Mouse (Mus musculus): Measurements from ENCODE around the gene Znrf3. TPM values are rescaled to one million over a fixed set of nuclear protein-coding genes. Genes with fewer than 3 reads are reported as not detected.

Znrf3 gene
- polyA plus RNA-seq, 1 experiment, result not detected

GRCm38 (mm10) chr11:5297148-5298006, 147.3 kb downstream of the Znrf3 start:
- H3K27ac ChIP-seq (ENCODE audit: insufficient read depth, low read depth, low read length), result 0 out of 2 replicates have a peak overlapping the region, but pooled peaks have one; percentile 31
- 15% methylated on average over 13 of the region's 13 CpGs for WGBS
- TF ChIP-seq POLR2A (IDR thresholded peaks at IDR 0.05; ENCODE audit: insufficient read depth, low read depth, low read length) (no peak), CTCF (IDR thresholded peaks at IDR 0.05; ENCODE audit: insufficient read depth, low read depth, low read length) (no peak)

GRCm38 (mm10) chr11:5296576-5297115, 148.0 kb downstream of the Znrf3 start:
- no peak for TF ChIP-seq POLR2A (IDR thresholded peaks at IDR 0.05; ENCODE audit: insufficient read depth, low read depth, low read length)
- no peak for TF ChIP-seq CTCF (IDR thresholded peaks at IDR 0.05; ENCODE audit: insufficient read depth, low read depth, low read length)
- peaks cover 10% of the 10 kb centered on the region; the same call in 1 of the 2 replicates for H3K4me1 ChIP-seq (ENCODE audit: control insufficient read depth, insufficient read depth, low read length)
- H3K4me3 ChIP-seq (ENCODE audit: insufficient read depth, low read depth, low read length), result no peak overlapping the region
- no peak overlapping the region for H3K27ac ChIP-seq (ENCODE audit: insufficient read depth, low read depth, low read length)
- WGBS, result 39% methylated on average over 2 of the region's 2 CpGs

More at GRCm38 (mm10) chr11:5297148-5298006, 147.3 kb downstream of the Znrf3 start:
- peaks cover 10% of the 10 kb centered on the region; the same call in 1 of the 2 replicates for H3K4me1 ChIP-seq (ENCODE audit: control insufficient read depth, insufficient read depth, low read length)
- no peak overlapping the region for H3K4me3 ChIP-seq (ENCODE audit: insufficient read depth, low read depth, low read length)

DNA sequence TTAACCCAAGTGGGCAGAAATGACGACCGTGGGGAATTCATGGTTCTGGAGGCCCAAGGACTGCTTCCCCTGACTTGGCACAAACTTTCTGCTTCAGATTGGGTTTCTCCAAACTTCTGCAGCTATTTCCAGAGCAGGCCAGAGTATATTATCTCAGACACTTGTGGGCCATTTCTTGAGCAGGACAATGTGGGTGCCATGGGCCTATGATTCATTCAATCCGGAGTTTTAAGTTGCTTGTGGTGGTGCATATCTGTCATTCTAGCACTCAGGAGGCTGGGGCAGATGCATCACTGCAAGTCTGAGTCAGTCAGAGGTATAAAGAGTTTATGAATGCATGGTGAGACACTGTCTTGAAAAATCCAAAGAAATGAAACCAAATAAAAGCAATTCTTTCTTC, 149.8 kb downstream of the Znrf3 start:
- Histone ChIP-seq H3K4me3 (ENCODE audit: insufficient read depth, low read depth, low read length) (no peak overlapping the region), H3K4me1 (ENCODE audit: control insufficient read depth, insufficient read depth, low read length) (peaks cover 10% of the 10 kb centered on the region; the same call in 1 of the 2 replicates), H3K27ac (ENCODE audit: insufficient read depth, low read depth, low read length) (no peak overlapping the region)
- WGBS, result 78% methylated on average over 3 of the region's 3 CpGs
- TF ChIP-seq CTCF (IDR thresholded peaks at IDR 0.05; ENCODE audit: insufficient read depth, low read depth, low read length) (no peak), POLR2A (IDR thresholded peaks at IDR 0.05; ENCODE audit: insufficient read depth, low read depth, low read length) (no peak)

GRCm38 (mm10) chr11:5290691-5291090, 154.0 kb downstream of the Znrf3 start:
- Histone ChIP-seq H3K27ac (ENCODE audit: insufficient read depth, low read depth, low read length) (no peak overlapping the region), H3K4me1 (ENCODE audit: control insufficient read depth, insufficient read depth, low read length) (0 out of 2 replicates have a peak, but pooled peaks cover 4% of the 10 kb centered on the region), H3K4me3 (ENCODE audit: insufficient read depth, low read depth, low read length) (no peak overlapping the region)
- TF ChIP-seq POLR2A (IDR thresholded peaks at IDR 0.05; ENCODE audit: insufficient read depth, low read depth, low read length) (no peak), CTCF (IDR thresholded peaks at IDR 0.05; ENCODE audit: insufficient read depth, low read depth, low read length) (no peak)
- 8% methylated on average over 5 of the region's 5 CpGs for WGBS

- no peak overlapping the region for H3K4me3 ChIP-seq (ENCODE audit: insufficient read depth, low read depth, low read length)
- 23% methylated on average over 4 of the region's 4 CpGs for WGBS
- TF ChIP-seq CTCF (IDR thresholded peaks at IDR 0.05; ENCODE audit: insufficient read depth, low read depth, low read length) (no peak), POLR2A (IDR thresholded peaks at IDR 0.05; ENCODE audit: insufficient read depth, low read depth, low read length) (no peak)
- H3K4me1 ChIP-seq (ENCODE audit: control insufficient read depth, insufficient read depth, low read length), result 0 out of 2 replicates have a peak, but pooled peaks cover 4% of the 10 kb centered on the region
- no peak overlapping the region for H3K27ac ChIP-seq (ENCODE audit: insufficient read depth, low read depth, low read length)
These were observed 154.6 kb downstream of the Znrf3 start for GRCm38 (mm10) chr11:5289826-5290580.

GRCm38 (mm10) chr11:5283987-5284386, 160.7 kb downstream of the Znrf3 start:
- WGBS, result 98% methylated on average over 2 of the region's 2 CpGs
- TF ChIP-seq POLR2A (IDR thresholded peaks at IDR 0.05; ENCODE audit: insufficient read depth, low read depth, low read length), result no peak
- no peak for TF ChIP-seq CTCF (IDR thresholded peaks at IDR 0.05; ENCODE audit: insufficient read depth, low read depth, low read length)
- no peak overlapping the region for H3K4me3 ChIP-seq (ENCODE audit: insufficient read depth, low read depth, low read length)

GRCm38 (mm10) chr11:5280932-5281331, 163.7 kb downstream of the Znrf3 start:
- H3K4me1 ChIP-seq (ENCODE audit: control insufficient read depth, insufficient read depth, low read length), result no peaks in the 10 kb centered on the region; the same call in 1 of the 2 replicates
- no peak overlapping the region for H3K4me3 ChIP-seq (ENCODE audit: insufficient read depth, low read depth, low read length)
- 55% methylated on average over 7 of the region's 7 CpGs for WGBS
- H3K27ac ChIP-seq (ENCODE audit: insufficient read depth, low read depth, low read length), result no peak overlapping the region
- no peak for TF ChIP-seq CTCF (IDR thresholded peaks at IDR 0.05; ENCODE audit: insufficient read depth, low read depth, low read length)
- TF ChIP-seq POLR2A (IDR thresholded peaks at IDR 0.05; ENCODE audit: insufficient read depth, low read depth, low read length), result no peak

More at GRCm38 (mm10) chr11:5283987-5284386, 160.7 kb downstream of the Znrf3 start:
- Histone ChIP-seq H3K4me1 (ENCODE audit: control insufficient read depth, insufficient read depth, low read length) (0 out of 2 replicates have a peak, but pooled peaks cover 2% of the 10 kb centered on the region), H3K27ac (ENCODE audit: insufficient read depth, low read depth, low read length) (no peak overlapping the region)

- 97% methylated on average over 2 of the region's 2 CpGs for WGBS
- H3K27ac ChIP-seq (ENCODE audit: insufficient read depth, low read depth, low read length), result no peak overlapping the region
These were observed 166.2 kb downstream of the Znrf3 start for GRCm38 (mm10) chr11:5278463-5278862.

More at GRCm38 (mm10) chr11:5278463-5278862, 166.2 kb downstream of the Znrf3 start:
- Histone ChIP-seq H3K4me3 (ENCODE audit: insufficient read depth, low read depth, low read length) (no peak overlapping the region), H3K4me1 (ENCODE audit: control insufficient read depth, insufficient read depth, low read length) (peaks cover 6% of the 10 kb centered on the region)
- TF ChIP-seq CTCF (IDR thresholded peaks at IDR 0.05; ENCODE audit: insufficient read depth, low read depth, low read length), result no peak
- TF ChIP-seq POLR2A (IDR thresholded peaks at IDR 0.05; ENCODE audit: insufficient read depth, low read depth, low read length), result no peak
